Comparison of ENCODE assay signal across 22 mouse cellular contexts in genomic region chr12:36943903-36944302, GRCm38 (mm10).
DNase-seq lines count a peak whose midpoint lies in the region; ATAC-seq and TF ChIP-seq lines count a peak whose summit lies in the region.
"Had no signal": no experiment of that assay in that cellular context is flagged by ENCODE, and none has a peak within 500 bp of the region (broad histone marks: within the 10 kb centered on the region; RNA-seq: fewer than 3 reads in every experiment).

No protein-coding gene starts in this region.

- no peaks in the 10 kb centered on the region for H3K36me3 ChIP-seq in lung, embryonic 14.5 days (ENCODE audit: insufficient read depth)
- H3K36me3 ChIP-seq in lung, embryonic 15.5 days = no peaks in the 10 kb centered on the region
- H3K36me3 ChIP-seq in lung, embryonic 16.5 days (ENCODE audit: control insufficient read depth, insufficient read depth, low read length) = no peaks in the 10 kb centered on the region
- H3K36me3 ChIP-seq in lung, postnatal 0 days (ENCODE audit: insufficient read depth, low read length) = no peaks in the 10 kb centered on the region
- H3K36me3 ChIP-seq: G1E had no signal

- no peak for TF ChIP-seq CTCF in lung, embryonic 14.5 days (IDR thresholded peaks at IDR 0.05; ENCODE audit: low read depth)
- no peak for TF ChIP-seq CTCF in lung, adult 2 months (IDR thresholded peaks at IDR 0.05; ENCODE audit: insufficient read depth, low read length)
- TF ChIP-seq CTCF in lung, postnatal 0 days (IDR thresholded peaks at IDR 0.05) = no peak

- TF ChIP-seq POLR2A in lung, adult 2 months (IDR thresholded peaks at IDR 0.05; ENCODE audit: borderline replicate concordance, extremely low read depth, low read depth, low read length) = no peak

- H3K27ac ChIP-seq in lung, embryonic 14.5 days (ENCODE audit: low read depth) = no peak overlapping the region
- 0 out of 2 replicates have a peak overlapping the region, but pooled peaks have one; percentile 15 for H3K27ac ChIP-seq in lung, embryonic 15.5 days
- no peak overlapping the region for H3K27ac ChIP-seq in lung, embryonic 16.5 days (ENCODE audit: low read length)
- H3K27ac ChIP-seq in lung, postnatal 0 days (ENCODE audit: low read length) = no peak overlapping the region

- no peak for TF ChIP-seq EP300 in lung, postnatal 0 days (IDR thresholded peaks at IDR 0.05)

- WGBS in lung, embryonic 14.5 days = 48% methylated on average over 1 of the region's 1 CpGs
- WGBS in lung, adult 2 months = 76% methylated on average over 1 of the region's 1 CpGs
- 41% methylated on average over 1 of the region's 1 CpGs for WGBS in lung, embryonic 15.5 days
- WGBS in lung, embryonic 16.5 days = 52% methylated on average over 1 of the region's 1 CpGs
- 57% methylated on average over 1 of the region's 1 CpGs for WGBS in lung, postnatal 0 days

- no peak overlapping the region for H3K4me3 ChIP-seq in lung, embryonic 14.5 days (ENCODE audit: low read depth, low read length)
- H3K4me3 ChIP-seq in lung, adult 2 months (replicated peaks; ENCODE audit: extremely low read depth, low read depth, low read length) = no peak overlapping the region
- no peak overlapping the region for H3K4me3 ChIP-seq in lung, embryonic 15.5 days
- no peak overlapping the region for H3K4me3 ChIP-seq in lung, embryonic 16.5 days (ENCODE audit: low read length)
- H3K4me3 ChIP-seq in lung, postnatal 0 days (ENCODE audit: low read depth, low read length) = no peak overlapping the region

- H3K9me3 ChIP-seq in lung, embryonic 14.5 days (ENCODE audit: low read depth, low read length) = no peaks in the 10 kb centered on the region
- no peaks in the 10 kb centered on the region for H3K9me3 ChIP-seq in lung, embryonic 15.5 days
- H3K9me3 ChIP-seq in lung, embryonic 16.5 days (ENCODE audit: control insufficient read depth, low read length) = no peaks in the 10 kb centered on the region
- no peaks in the 10 kb centered on the region for H3K9me3 ChIP-seq in lung, postnatal 0 days (ENCODE audit: low read length)
- H3K9me3 ChIP-seq: G1E had no signal

- no peak overlapping the region for H3K9ac ChIP-seq in lung, embryonic 14.5 days
- H3K9ac ChIP-seq in lung, embryonic 15.5 days = no peak overlapping the region
- H3K9ac ChIP-seq in lung, embryonic 16.5 days (ENCODE audit: low read length) = no peak overlapping the region
- no peak overlapping the region for H3K9ac ChIP-seq in lung, postnatal 0 days (replicated peaks; ENCODE audit: low read depth)

- H3K27me3 ChIP-seq in lung, embryonic 14.5 days (ENCODE audit: insufficient read depth, low read length) = no peaks in the 10 kb centered on the region
- no peaks in the 10 kb centered on the region for H3K27me3 ChIP-seq in lung, embryonic 15.5 days
- H3K27me3 ChIP-seq in lung, embryonic 16.5 days (ENCODE audit: control insufficient read depth, insufficient read depth, low read depth, low read length) = no peaks in the 10 kb centered on the region
- H3K27me3 ChIP-seq in lung, postnatal 0 days (replicated peaks; ENCODE audit: insufficient read depth, low read length) = no peaks in the 10 kb centered on the region
- H3K27me3 ChIP-seq: CH12.LX, Patski had no signal

- peak; percentile 80 for DNase-seq in lung, embryonic 14.5 days
- no peak for DNase-seq in lung, adult 2 months
- no peak for DNase-seq in lung, postnatal 4 days
- DNase-seq in lung, adult 18-20 months = no peak
- DNase-seq in lung, postnatal 0 days (ENCODE audit: low spot score) = peak; percentile 47
- DNase-seq in lung, postnatal 10 days = no peak
- DNase-seq: adrenal gland, adult 2 months; adrenal gland, adult 8-10 months; adrenal gland, postnatal 10 days; adrenal gland, postnatal 14 days; adrenal gland, postnatal 25 days; adrenal gland, postnatal 36 days; B cell, adult 2 months; cerebellum, adult 11 months; cerebellum, adult 11-12 months had no signal

- H3K4me1 ChIP-seq in lung, embryonic 14.5 days (ENCODE audit: insufficient read depth) = peaks cover 4% of the 10 kb centered on the region; the same call in 1 of the 2 replicates
- no peaks in the 10 kb centered on the region; the same call in none of the 2 replicates for H3K4me1 ChIP-seq in lung, adult 2 months (ENCODE audit: control insufficient read depth, insufficient read depth, low read length)
- H3K4me1 ChIP-seq in lung, embryonic 15.5 days = peaks cover 10% of the 10 kb centered on the region; the same call in 1 of the 2 replicates
- H3K4me1 ChIP-seq in lung, embryonic 16.5 days (replicated peaks; ENCODE audit: control insufficient read depth, insufficient read depth, low read length) = peaks cover 5% of the 10 kb centered on the region; the same call in 1 of the 2 replicates
- H3K4me1 ChIP-seq in lung, postnatal 0 days (ENCODE audit: insufficient read depth, low read depth, low read length) = 0 out of 2 replicates have a peak, but pooled peaks cover 3% of the 10 kb centered on the region

- ATAC-seq in lung, embryonic 14.5 days (ENCODE audit: insufficient read depth) = peak; percentile 33; the same call in 1 of the 2 replicates
- peak; percentile 70; the same call in 1 of the 2 replicates for ATAC-seq in lung, embryonic 15.5 days (ENCODE audit: borderline replicate concordance, extremely low read depth, low FRiP score, low TSS enrichment)
- ATAC-seq in lung, embryonic 16.5 days (ENCODE audit: low read depth) = peak; percentile 75
- no peak for ATAC-seq in lung, postnatal 0 days
- ATAC-seq: activated CD4-positive, CD25-positive, alpha-beta regulatory T cell, adult 4 months; CD4-positive, CD25-positive, alpha-beta regulatory T cell, adult 4 months; Patski had no signal

- no peak overlapping the region for H3K4me2 ChIP-seq in lung, embryonic 14.5 days
- no peak overlapping the region for H3K4me2 ChIP-seq in lung, embryonic 15.5 days
- H3K4me2 ChIP-seq in lung, embryonic 16.5 days (ENCODE audit: low read depth, low read length) = no peak overlapping the region
- no peak overlapping the region for H3K4me2 ChIP-seq in lung, postnatal 0 days (replicated peaks; ENCODE audit: low read depth, low read length)

Comparison
In these comparisons a context has a peak if more than half of its experiments do, and no peak if none do; other contexts are left out.
1. DNase-seq: peak in lung, embryonic 14.5 days (single experiment) and lung, postnatal 0 days (single experiment); none in lung, adult 2 months (single experiment), lung, postnatal 4 days (0 of 2), lung, adult 18-20 months (0 of 2) and lung, postnatal 10 days (single experiment).